Mouse (Mus musculus) lung, postnatal 36 days (tissue): Measurements from ENCODE around the gene Fbxo8.

Source experiments
- DNase-seq: peaks from one replicate; pipeline ENCODE4 v3.0.0; 2022; ENCODE audit warnings: mixed read lengths

The Fbxo8 gene

DNA sequence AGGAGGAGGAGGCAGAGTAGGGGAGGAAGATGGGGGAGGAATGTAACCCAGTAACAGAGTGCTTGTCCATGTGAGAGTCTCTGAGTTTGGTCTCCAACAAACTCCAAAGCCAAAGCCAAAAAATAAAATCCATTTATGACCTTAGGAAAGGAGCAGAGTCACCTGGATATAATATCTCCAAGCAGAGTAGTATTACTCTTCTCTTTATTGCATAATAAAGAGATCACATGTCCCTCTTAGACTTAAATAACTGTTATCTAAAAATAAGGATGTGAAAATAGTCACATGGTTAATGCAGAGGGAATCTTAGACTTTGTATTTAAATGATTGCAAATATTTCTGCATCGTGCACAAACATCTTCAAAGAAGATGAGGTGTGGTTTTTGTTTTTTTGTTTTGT is 63.3 kb downstream of the Fbxo8 start:
- DNase-seq: no peak

- DNase-seq: peak; percentile 79
These were observed 64.1 kb downstream of the Fbxo8 start for GRCm38 (mm10) chr8:56615005-56615404.

GRCm38 (mm10) chr8:56616260-56616659 is 65.4 kb downstream of the Fbxo8 start:
- peak; percentile 49 for DNase-seq

GRCm38 (mm10) chr8:56617271-56617670 is 66.4 kb downstream of the Fbxo8 start:
- no peak for DNase-seq

GRCm38 (mm10) chr8:56619056-56619455 is 68.2 kb downstream of the Fbxo8 start:
- no peak for DNase-seq

DNA sequence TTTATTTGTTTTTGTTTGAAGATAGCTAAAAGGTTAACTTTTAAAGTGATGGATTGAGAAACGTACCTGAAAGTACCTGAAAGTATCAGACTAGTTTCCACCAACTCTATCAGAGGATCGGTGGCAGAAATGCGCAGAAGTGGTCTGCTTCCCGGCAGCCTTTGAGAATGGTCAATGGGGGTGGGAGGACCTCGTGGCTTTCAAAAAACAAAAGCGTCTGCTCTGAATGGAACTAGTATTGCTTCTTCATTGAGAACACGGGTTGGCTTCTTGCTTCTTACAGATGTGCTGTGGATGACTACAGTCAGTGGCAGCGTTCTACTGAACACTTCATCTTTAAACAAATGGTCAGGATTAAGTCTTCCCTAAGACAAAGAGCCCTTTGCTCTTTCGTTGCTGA is 68.7 kb downstream of the Fbxo8 start:
- DNase-seq: no peak

DNA sequence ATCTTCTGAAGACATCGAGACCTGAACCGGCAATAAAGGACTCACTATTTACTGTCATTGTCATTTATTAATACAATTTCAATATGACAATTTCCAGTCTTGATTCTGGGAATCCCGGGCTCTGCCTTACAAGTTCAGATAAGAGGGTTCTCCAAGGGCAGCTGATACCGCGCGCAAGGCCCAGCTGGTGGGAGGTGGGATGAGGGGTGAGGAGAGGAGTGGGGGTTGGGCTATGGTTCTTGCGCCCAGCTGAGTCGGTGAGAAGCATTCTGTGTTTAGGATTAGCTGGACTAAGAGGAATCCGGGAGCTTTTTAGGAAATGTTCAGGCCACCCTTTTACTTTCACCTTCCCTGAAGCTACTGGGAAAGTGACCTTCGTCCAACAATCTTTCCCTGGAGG is 69.8 kb downstream of the Fbxo8 start:
- DNase-seq: no peak

DNA sequence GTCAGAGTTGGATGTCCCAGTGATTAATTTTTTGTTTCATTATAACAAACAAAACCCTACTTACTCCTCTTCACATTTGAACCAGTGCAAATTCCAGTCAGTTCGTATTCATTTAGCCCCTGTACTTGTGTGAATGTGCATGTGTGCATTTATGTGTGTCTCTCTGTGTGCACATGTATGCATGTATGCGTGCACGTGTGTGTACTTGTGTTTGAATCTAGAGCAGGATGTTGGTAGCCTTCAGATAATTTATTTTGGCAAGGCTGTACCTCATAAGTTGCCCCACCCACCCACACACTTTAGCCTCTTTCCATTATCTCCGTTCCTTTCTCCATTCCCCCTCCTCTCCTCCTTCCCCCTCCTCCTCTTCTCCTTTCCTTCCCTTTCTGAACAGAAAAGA is 70.2 kb downstream of the Fbxo8 start:
- no peak for DNase-seq

DNA sequence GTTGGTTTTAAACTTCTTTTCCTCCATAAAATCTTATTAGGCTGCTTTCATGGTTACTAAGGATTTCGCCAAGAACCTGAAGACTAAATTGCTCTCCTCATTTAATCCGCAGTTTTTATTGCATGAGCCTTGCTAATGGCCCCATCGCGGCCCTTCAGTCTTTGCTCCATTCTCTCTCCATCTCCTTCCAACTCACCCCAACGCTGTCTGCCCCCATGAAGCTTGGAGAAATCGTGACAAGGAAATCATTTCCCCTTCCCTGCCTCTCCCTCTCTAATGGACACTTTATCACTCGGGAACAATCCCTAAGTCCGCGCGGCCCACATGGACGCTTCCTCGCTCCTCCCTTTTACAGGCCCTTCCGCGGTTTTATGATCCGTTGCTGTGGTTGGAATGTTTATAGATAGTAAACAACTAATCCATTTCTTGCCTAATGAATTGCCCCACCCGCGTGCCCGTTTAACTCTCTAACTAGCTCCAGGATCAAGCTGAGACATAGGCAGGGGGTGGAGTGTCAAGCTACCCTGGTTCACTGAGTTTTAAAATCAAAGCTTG is 71.7 kb downstream of the Fbxo8 start:
- no peak for DNase-seq

GRCm38 (mm10) chr8:56623346-56623745 is 72.5 kb downstream of the Fbxo8 start:
- DNase-seq: no peak

GRCm38 (mm10) chr8:56629160-56629559 is 78.3 kb downstream of the Fbxo8 start:
- DNase-seq: peak; percentile 8

- DNase-seq: peak; percentile 13
These were observed 88.4 kb downstream of the Fbxo8 start for GRCm38 (mm10) chr8:56639277-56639676.
